In genomic region chr11:54354595-54355563, GRCm38 (mm10) we compare ENCODE assay signal across 9 mouse cellular contexts. TPM values are rescaled to one million over a fixed set of nuclear protein-coding genes. Genes with fewer than 3 reads are reported as not detected.
DNase-seq lines count a peak whose midpoint lies in the region; ATAC-seq and TF ChIP-seq lines count a peak whose summit lies in the region.
"Had no signal": no experiment of that assay in that cellular context is flagged by ENCODE, and none has a peak within 500 bp of the region (broad histone marks: within the 10 kb centered on the region; RNA-seq: fewer than 3 reads in every experiment).

No protein-coding gene starts in this region.

- peak; percentile 61 for TF ChIP-seq CTCF in Patski (IDR thresholded peaks at IDR 0.05)
- TF ChIP-seq CTCF in hindbrain, postnatal 0 days (IDR thresholded peaks at IDR 0.05; ENCODE audit: low read depth), result peak; percentile 72
- peak; percentile 58 for TF ChIP-seq CTCF in lung, adult 2 months (IDR thresholded peaks at IDR 0.05; ENCODE audit: insufficient read depth, low read length)

- H3K36me3 ChIP-seq in kidney, embryonic 15.5 days, result no peaks in the 10 kb centered on the region
- H3K36me3 ChIP-seq in hindbrain, postnatal 0 days (ENCODE audit: insufficient read depth, low read length), result peaks cover 12% of the 10 kb centered on the region; the same call in 1 of the 2 replicates

- in situ Hi-C loops in Patski (cut with MboI; ENCODE audit: low pct_unique_long_range_greater_than_20kb), result loop anchor here (10.0 kb wide), 2 partner anchors 210 to 360 kb away; no protein-coding TSS in a partner anchor

- 61% methylated on average over 15 of the region's 15 CpGs for WGBS in kidney, embryonic 15.5 days
- WGBS in hindbrain, postnatal 0 days, result 36% methylated on average over 15 of the region's 15 CpGs
- 49% methylated on average over 15 of the region's 15 CpGs for WGBS in lung, adult 2 months

- CTCF ChIA-PET in Patski (lab: Charles Lee), result interaction anchor here (0.8 kb wide), 1 partner anchor 48 kb away, joined by 5 read pairs; no protein-coding TSS in a partner anchor

- H3K4me1 ChIP-seq in kidney, embryonic 15.5 days, result no peaks in the 10 kb centered on the region
- H3K4me1 ChIP-seq in hindbrain, postnatal 0 days (ENCODE audit: insufficient read depth, low read length), result no peaks in the 10 kb centered on the region
- H3K4me1 ChIP-seq in lung, adult 2 months (ENCODE audit: control insufficient read depth, insufficient read depth, low read length), result no peaks in the 10 kb centered on the region

- no peak overlapping the region for H3K27ac ChIP-seq in kidney, embryonic 15.5 days
- H3K27ac ChIP-seq in hindbrain, postnatal 0 days, result no peak overlapping the region; the same call in 1 of the 2 replicates

- POLR2A ChIA-PET in Patski (lab: Charles Lee), result no interaction called here

- H3K4me3 ChIP-seq in kidney, embryonic 15.5 days (replicated peaks), result no peak overlapping the region
- H3K4me3 ChIP-seq in hindbrain, postnatal 0 days (ENCODE audit: low read length), result no peak overlapping the region
- H3K4me3 ChIP-seq in lung, adult 2 months (replicated peaks; ENCODE audit: extremely low read depth, low read depth, low read length), result no peak overlapping the region

- no peaks in the 10 kb centered on the region for H3K27me3 ChIP-seq in kidney, embryonic 15.5 days
- peaks cover 21% of the 10 kb centered on the region for H3K27me3 ChIP-seq in Patski
- H3K27me3 ChIP-seq in hindbrain, postnatal 0 days (ENCODE audit: insufficient read depth, low read length), result no peaks in the 10 kb centered on the region

- DNase-seq in kidney, adult 18-20 months, result peak; percentile 16
- DNase-seq in Patski (ENCODE audit: low read depth, low spot score), result no peak
- DNase-seq in hindbrain, postnatal 0 days (ENCODE audit: low spot score), result peak; percentile 88
- peak; percentile 14 for DNase-seq in lung, adult 2 months
- peak; percentile 95 for DNase-seq in retina, postnatal 1 day
- no peak for DNase-seq in spleen, postnatal 14 days (ENCODE audit: low spot score in 2 of 2)

- H3K9me3 ChIP-seq in kidney, embryonic 15.5 days (replicated peaks), result no peaks in the 10 kb centered on the region
- no peaks in the 10 kb centered on the region for H3K9me3 ChIP-seq in hindbrain, postnatal 0 days (ENCODE audit: low read length)

- no peak overlapping the region for H3K9ac ChIP-seq in kidney, embryonic 15.5 days
- H3K9ac ChIP-seq in hindbrain, postnatal 0 days (replicated peaks; ENCODE audit: low read length), result no peak overlapping the region

- no peak overlapping the region for H3K4me2 ChIP-seq in kidney, embryonic 15.5 days
- H3K4me2 ChIP-seq in hindbrain, postnatal 0 days (ENCODE audit: low read depth, low read length), result no peak overlapping the region

- ATAC-seq in kidney, embryonic 15.5 days (replicated peaks; ENCODE audit: low FRiP score), result no peak
- no peak for ATAC-seq in Patski
- peak; percentile 78 for ATAC-seq in common myeloid progenitor, adult 5-6 weeks (replicated peaks; ENCODE audit: low read depth, poor library complexity, severe bottlenecking)
- peak; percentile 87 for ATAC-seq in hindbrain, postnatal 0 days

- TF ChIP-seq POLR2A in lung, adult 2 months (IDR thresholded peaks at IDR 0.05; ENCODE audit: borderline replicate concordance, extremely low read depth, low read depth, low read length), result no peak

RNA-seq across cellular contexts. Expression of gene Meikin, which starts 15.6 kb away (rescaled TPM):
- not detected in 2 replicates for polyA plus RNA-seq in kidney, embryonic 15.5 days (2015; fragmentation: Nextera tagmentation; extraction: Ambion mirVana)
- polyA plus RNA-seq in Patski (2021), result not detected
- total RNA-seq in common myeloid progenitor, adult 5-6 weeks (2017), result not detected in 2 replicates
- not detected in 2 replicates for total RNA-seq in hindbrain, postnatal 0 days (2014; rRNA removed)
- not detected in 2 replicates for polyA plus RNA-seq in hindbrain, postnatal 0 days (2015; fragmentation: Nextera tagmentation; extraction: Ambion mirVana)
- not detected in 2 replicates for polyA plus RNA-seq in lung, adult 2 months (2012; rRNA removed)
- total RNA-seq: gastrocnemius, postnatal 36 days had no signal

RNA-seq across cellular contexts. Expression of gene Acsl6, which starts 51.3 kb away (rescaled TPM):
- 0.70 and 0.89 TPM in 2 replicates for polyA plus RNA-seq in kidney, embryonic 15.5 days (2015; fragmentation: Nextera tagmentation; extraction: Ambion mirVana)
- polyA plus RNA-seq in Patski (2021), result 0.42 TPM
- total RNA-seq in common myeloid progenitor, adult 5-6 weeks (2017), result 10.1 and 13.4 TPM in 2 replicates
- total RNA-seq in hindbrain, postnatal 0 days (2014; rRNA removed), result 74.4 and 76.9 TPM in 2 replicates
- 58.2 and 60.1 TPM in 2 replicates for polyA plus RNA-seq in hindbrain, postnatal 0 days (2015; fragmentation: Nextera tagmentation; extraction: Ambion mirVana)
- polyA plus RNA-seq in lung, adult 2 months (2012; rRNA removed), result 0.17 and 0.50 TPM in 2 replicates

Comparison
In these comparisons a context has a peak if more than half of its experiments do, and no peak if none do; other contexts are left out.
1. DNase-seq: peak in kidney, adult 18-20 months (single experiment), hindbrain, postnatal 0 days (single experiment), lung, adult 2 months (single experiment) and retina, postnatal 1 day (single experiment); none in Patski (single experiment) and spleen, postnatal 14 days (0 of 2).
2. ATAC-seq: peak in common myeloid progenitor, adult 5-6 weeks (single experiment) and hindbrain, postnatal 0 days (single experiment); none in kidney, embryonic 15.5 days (single experiment) and Patski (single experiment).
3. RNA of gene Acsl6, which starts 51.3 kb away (polyA plus RNA-seq): 58.2 to 60.1 TPM in hindbrain, postnatal 0 days; 0.70 to 0.89 TPM in kidney, embryonic 15.5 days, 0.17 to 0.50 TPM in lung, adult 2 months and 0.42 TPM in Patski (single experiment); every median in the first group is over 10 times any median in the second.
4. Peak in every context shown above with its lines, with median percentiles within 50 percentile points of each other: CTCF ChIP-seq.